8 mouse cellular contexts compared by ENCODE assay signal in genomic region chr1:161250031-161250603, GRCm38 (mm10). TPM values are rescaled to one million over a fixed set of nuclear protein-coding genes. Genes with fewer than 3 reads are reported as not detected.
DNase-seq lines count a peak whose midpoint lies in the region; ATAC-seq and TF ChIP-seq lines count a peak whose summit lies in the region.

No protein-coding gene starts in this region.

- H3K27me3 ChIP-seq in embryonic facial prominence, embryonic 15.5 days: no peaks in the 10 kb centered on the region
- no peaks in the 10 kb centered on the region for H3K27me3 ChIP-seq in lung, postnatal 0 days (replicated peaks; ENCODE audit: insufficient read depth, low read length)

- peak overlapping the region; percentile 70 for H3K4me2 ChIP-seq in embryonic facial prominence, embryonic 15.5 days (replicated peaks)
- peak overlapping the region; percentile 91 for H3K4me2 ChIP-seq in lung, postnatal 0 days (replicated peaks; ENCODE audit: low read depth, low read length)

- H3K9ac ChIP-seq in embryonic facial prominence, embryonic 15.5 days: peak overlapping the region; percentile 73
- H3K9ac ChIP-seq in lung, postnatal 0 days (replicated peaks; ENCODE audit: low read depth): peak overlapping the region; percentile 99

- H3K9me3 ChIP-seq in embryonic facial prominence, embryonic 15.5 days (replicated peaks): no peaks in the 10 kb centered on the region
- H3K9me3 ChIP-seq in lung, postnatal 0 days (ENCODE audit: low read length): no peaks in the 10 kb centered on the region

- H3K27ac ChIP-seq in embryonic facial prominence, embryonic 15.5 days (replicated peaks): 0 out of 2 replicates have a peak overlapping the region, but pooled peaks have one; percentile 5
- H3K27ac ChIP-seq in lung, postnatal 0 days (ENCODE audit: low read length): peak overlapping the region; percentile 96

- no peak for ATAC-seq in embryonic facial prominence, embryonic 15.5 days (ENCODE audit: insufficient number of reproducible peaks, low FRiP score, low TSS enrichment, low read depth)
- ATAC-seq in lung, postnatal 0 days: peak; percentile 46

- peaks cover 3% of the 10 kb centered on the region; the same call in 1 of the 2 replicates for H3K36me3 ChIP-seq in embryonic facial prominence, embryonic 15.5 days
- no peaks in the 10 kb centered on the region for H3K36me3 ChIP-seq in lung, postnatal 0 days (ENCODE audit: insufficient read depth, low read length)

- intact Hi-C loops in heart, postnatal 10 days (cut with DNase I): loop anchor here (2.0 kb wide), 1 partner anchor 119 kb away; the partner anchor contains the start of gene Klhl20

- no peak for TF ChIP-seq CTCF in lung, postnatal 0 days (IDR thresholded peaks at IDR 0.05)

- peak overlapping the region; percentile 78 for H3K4me3 ChIP-seq in embryonic facial prominence, embryonic 15.5 days (replicated peaks)
- peak overlapping the region; percentile 95 for H3K4me3 ChIP-seq in lung, postnatal 0 days (ENCODE audit: low read depth, low read length)

- no peak; the same call in 1 of the 2 replicates for TF ChIP-seq EP300 in lung, postnatal 0 days (IDR thresholded peaks at IDR 0.05)

- peak; percentile 87 for DNase-seq in ES-CJ7 (ENCODE audit: low read depth, low spot score)
- DNase-seq in adrenal gland, postnatal 25 days: peak; percentile 50
- peak; percentile 70 to 71 for DNase-seq in heart, postnatal 10 days
- peak; percentile 31 to 41 for DNase-seq in layer of hippocampus, adult 8-10 months (ENCODE audit: low spot score in 2 of 2)
- peak; percentile 82 for DNase-seq in lung, postnatal 0 days (ENCODE audit: low spot score)
- DNase-seq in retina, postnatal 1 day: peak; percentile 79
- DNase-seq in urinary bladder, postnatal 25 days (ENCODE audit: low spot score): no peak

- H3K4me1 ChIP-seq in embryonic facial prominence, embryonic 15.5 days: peaks cover 36% of the 10 kb centered on the region
- peaks cover 15% of the 10 kb centered on the region for H3K4me1 ChIP-seq in lung, postnatal 0 days (ENCODE audit: insufficient read depth, low read depth, low read length)

- WGBS in embryonic facial prominence, embryonic 15.5 days: 1% methylated on average over 15 of the region's 15 CpGs
- under 1% methylated on average over 15 of the region's 15 CpGs for WGBS in lung, postnatal 0 days

RNA-seq across cellular contexts. Expression of gene Prdx6, which starts 0.9 kb away (rescaled TPM):
- 485 and 567 TPM in 2 replicates for total RNA-seq in adrenal gland, postnatal 25 days (2021)
- polyA plus RNA-seq in embryonic facial prominence, embryonic 15.5 days (2015; fragmentation: Nextera tagmentation; extraction: Ambion mirVana): 342 and 372 TPM in 2 replicates
- total RNA-seq in heart, postnatal 10 days (2021): 100 to 1,000 TPM; 230 to 240 TPM
- 100 to 1,000 TPM; 360 to 633 (median 457) TPM for total RNA-seq in layer of hippocampus, adult 8-10 months (2022)
- polyA plus RNA-seq in lung, postnatal 0 days (2015; fragmentation: Nextera tagmentation; extraction: Ambion mirVana): 1,194 and 1,245 TPM in 2 replicates
